Mouse (Mus musculus) adipocyte (in vitro differentiated cells): ENCODE measurements around the gene Ubtd2.
A peak's percentile ranks its signal among the peaks of the same experiment; 100 is the strongest.

ENCODE experiments used
- DNase-seq: peaks from one replicate; pipeline ENCODE4 v3.0.0-alpha.2; 2016; ENCODE audit warnings: low spot score

The Ubtd2 gene

DNA sequence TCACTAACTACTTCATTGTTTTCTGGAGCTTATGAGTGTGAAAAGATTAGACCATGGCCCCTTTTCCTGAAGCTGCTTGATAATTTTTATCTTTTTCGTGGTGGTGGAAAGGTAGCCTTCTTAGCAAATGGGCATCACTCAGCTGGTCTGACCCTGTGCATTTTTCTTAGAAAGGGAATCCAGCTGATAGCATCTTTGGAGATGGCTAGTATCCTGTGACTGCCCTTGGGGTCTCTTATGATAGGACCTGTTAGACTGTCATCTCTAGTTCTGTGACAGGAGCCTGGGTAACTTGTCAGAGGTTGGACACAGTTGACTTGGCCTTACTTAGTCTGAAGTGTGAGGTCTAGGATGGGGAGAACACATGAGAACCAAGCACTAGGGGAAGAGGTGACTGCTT lies 64.2 kb downstream of the Ubtd2 start:
- no peak for DNase-seq

DNA sequence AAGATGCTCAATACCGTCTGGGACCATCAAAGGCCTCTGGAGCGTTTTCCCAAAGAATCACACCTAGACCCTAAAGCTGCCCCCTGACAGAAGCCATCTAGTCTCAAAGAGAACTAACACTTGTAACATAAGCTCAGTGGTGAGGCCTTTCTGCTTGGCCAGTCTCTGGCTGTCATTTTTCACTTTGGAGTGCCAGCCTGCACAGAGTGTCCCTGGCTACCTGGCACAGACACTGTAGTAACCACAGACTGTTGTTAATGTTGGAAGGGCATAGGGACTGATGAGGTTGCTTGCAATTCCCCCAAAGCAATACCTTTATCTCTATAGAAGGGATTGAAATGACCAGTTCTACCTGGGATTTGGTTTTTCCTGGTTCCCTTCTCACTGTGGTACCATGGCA lies 66.1 kb downstream of the Ubtd2 start:
- no peak for DNase-seq

DNA sequence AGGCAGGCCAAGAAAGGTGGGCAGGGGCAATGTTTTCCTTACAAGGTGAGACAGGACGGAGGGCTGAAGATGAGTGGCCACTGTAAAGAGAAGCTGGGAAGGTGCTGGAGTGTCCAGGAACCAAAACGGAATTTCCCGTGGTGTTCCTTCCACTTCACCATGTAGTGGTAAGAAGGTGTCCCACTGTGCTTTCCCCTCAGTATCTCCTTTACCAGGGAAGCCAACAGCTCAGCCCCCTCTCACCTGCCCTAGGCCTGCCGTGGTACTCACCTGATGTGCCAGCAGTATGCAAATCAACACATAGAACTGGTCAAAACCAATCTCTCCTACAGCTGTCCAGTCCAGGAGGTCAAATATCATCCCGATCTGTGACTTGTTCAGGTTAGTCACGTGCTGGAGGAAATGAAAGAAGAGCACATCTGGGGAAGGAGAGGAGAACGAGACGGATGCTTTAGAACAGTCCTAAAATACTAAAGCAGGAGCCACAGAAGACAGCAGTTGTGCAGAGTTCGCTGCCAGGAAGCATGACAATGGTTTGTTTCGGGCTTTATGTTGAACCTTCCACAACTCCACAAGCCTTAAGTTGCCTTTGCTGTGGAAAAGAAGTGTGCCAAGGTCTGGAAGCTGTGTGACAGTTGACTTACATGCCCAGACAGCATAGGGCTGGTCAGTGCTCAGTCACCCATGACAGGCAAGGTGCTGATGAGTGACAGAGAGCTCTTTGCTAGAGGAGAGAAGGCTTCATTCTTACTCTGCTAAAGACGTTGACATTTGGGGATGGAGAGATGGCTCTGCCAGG lies 69.2 kb downstream of the Ubtd2 start:
- DNase-seq = no peak

DNA sequence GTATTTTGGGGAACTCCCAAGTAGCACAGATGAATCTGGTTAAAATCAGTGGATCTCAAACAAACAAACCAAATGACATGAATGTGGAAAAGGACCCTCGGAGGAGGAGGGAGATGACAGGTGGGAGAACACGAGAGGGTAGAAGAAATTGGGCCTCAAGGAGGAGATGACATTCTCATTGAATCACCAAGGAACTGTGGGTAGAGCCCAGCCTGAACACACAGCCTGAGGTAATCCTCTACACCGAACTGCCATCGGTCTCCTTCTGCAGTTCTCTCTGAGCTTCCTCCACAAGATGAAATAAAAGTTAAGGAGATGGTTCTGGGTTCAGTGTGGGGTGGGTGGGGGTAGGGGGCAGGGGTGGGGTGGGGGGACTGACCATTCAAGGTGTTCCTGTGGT lies 71.8 kb downstream of the Ubtd2 start:
- DNase-seq = no peak

DNA sequence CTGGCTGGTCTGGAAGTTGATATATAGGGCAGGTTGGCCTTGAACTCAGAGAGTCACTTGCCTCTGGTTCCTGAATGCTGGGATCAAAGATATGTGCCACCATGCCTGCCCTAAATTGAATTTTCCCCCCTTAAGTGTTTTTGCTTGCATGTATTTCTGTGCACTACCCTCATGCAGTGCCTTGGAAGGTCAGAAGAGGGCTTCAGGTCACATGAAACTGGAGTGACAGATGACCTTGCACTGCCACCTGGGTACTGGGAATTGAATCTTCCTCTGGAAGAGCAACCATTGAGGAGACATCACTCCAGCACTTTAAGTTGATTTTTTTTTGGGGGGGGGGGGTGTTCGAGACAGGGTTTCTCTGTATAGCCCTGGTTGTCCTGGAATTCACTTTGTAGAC lies 75.0 kb downstream of the Ubtd2 start:
- no peak for DNase-seq

DNA sequence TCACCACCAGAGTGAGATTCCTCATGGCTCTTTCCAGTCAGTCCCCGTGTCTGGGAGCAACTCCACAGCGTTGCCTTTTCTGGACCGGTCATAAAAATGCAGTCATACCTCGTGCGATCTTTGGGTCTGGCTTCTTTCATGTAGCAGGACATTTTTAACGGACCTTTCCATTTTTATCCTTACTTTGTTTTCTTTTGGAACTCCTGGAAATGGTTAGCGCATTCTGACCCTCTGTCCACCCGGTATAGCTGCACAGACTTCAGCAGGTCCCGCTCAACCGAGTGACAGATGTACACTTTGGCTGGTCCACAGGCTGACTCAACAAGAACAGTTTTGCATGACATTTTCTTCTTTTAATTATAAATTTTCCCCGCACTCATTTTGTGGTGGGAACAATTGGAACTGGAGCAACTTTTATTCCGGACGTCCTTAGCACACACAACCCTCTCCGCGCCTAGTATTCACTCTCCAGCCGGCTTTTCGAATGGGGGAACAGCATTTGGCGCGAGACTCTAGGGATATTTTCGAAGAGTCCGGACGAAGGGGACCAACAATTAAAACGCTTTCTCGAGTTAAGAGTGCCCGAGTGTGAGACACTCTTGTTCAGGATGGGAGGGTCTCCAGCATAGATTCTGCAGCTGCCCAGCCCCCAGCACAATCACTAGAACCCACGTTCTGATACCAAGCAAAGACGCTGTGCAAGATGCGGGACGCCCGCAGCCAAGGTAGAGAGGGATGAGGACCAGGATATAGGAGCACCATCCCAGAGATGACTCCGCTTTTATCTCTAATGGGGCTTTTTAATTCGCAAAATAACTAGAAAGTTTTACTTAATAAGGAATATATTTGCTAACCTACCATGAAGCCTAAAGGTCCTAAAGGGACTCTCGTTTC lies 76.9 kb downstream of the Ubtd2 start, which contains the start of gene Efcab9:
Gene Efcab9, minus strand, starts transcription at position 211 of the 894 bp plus-strand sequence.
- DNase-seq = no peak

DNA sequence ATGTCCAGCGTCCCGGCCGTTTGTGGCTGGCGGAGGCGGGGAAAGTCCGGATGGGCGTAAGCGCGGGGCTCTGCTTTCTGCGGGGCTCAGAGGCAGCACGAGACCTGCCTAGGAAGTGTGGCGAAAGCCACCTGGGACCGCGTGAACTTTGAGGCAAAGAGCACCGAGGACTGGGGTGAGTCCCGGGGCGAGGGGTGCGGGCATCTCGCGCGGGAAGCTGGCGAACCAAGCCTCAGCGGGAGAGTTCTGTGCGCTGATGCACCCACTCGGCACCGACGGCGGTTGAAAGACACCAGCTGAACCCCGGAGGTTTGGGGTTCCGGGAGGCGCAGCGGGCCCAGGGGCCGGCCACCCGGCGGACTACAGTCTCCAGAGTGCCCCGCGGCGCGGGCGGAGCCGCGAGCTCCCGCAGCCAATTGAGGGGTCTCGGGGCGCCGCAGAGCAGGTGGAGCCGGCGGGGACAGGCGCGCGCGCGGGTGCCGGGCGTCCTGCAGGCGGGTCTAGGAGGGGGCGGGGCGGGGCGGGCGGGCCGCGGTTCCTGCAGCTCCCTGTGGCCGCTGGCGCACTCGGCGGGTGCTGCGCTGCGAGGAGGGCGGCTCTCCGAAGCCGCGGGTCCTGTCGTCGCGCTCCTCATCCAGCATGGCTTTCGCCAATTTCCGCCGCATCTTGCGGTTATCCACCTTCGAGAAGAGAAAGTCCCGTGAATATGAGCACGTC lies 77.8 kb downstream of the Ubtd2 start, which contains the start of gene Stk10:
Gene Stk10, plus strand, starts transcription at position 541 of the 717 bp plus-strand sequence.
- DNase-seq = peak; percentile 73

DNA sequence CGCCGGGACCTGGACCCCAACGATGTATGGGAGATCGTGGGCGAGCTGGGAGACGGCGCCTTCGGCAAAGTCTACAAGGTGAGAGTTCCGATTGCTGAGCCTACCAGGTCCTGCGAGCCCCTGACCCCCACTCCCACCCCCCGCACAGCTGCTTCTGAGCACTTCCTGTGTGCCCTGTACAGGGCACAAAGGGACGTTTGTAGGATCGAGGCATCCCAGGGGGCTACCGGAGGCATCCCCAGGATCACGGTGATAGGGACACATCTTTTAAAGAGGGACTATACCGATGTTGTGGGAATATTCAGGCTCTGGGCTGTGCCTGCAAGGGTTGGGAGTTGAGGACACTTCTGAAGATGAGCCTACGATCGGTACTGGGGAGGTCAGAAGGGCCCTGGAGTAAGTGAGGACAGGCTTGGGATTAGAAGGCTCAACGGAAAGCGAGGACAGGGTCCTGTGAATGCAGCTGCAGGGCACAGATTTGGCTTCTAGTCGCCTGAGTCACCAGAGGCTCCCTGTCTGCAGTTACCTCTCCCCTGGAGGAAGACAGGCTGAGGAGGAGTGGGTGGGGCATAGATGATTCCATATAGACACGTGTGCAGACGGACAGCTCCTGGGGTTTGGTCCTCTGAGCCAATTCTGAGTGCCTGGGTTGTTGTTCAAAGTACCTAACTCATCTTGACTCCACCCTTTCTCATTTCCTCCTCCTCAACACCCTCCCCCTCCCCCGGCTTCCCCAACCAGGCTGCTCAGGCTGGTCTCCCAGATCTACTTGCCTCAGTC lies 78.5 kb downstream of the Ubtd2 start:
- DNase-seq = peak; percentile 66

DNA sequence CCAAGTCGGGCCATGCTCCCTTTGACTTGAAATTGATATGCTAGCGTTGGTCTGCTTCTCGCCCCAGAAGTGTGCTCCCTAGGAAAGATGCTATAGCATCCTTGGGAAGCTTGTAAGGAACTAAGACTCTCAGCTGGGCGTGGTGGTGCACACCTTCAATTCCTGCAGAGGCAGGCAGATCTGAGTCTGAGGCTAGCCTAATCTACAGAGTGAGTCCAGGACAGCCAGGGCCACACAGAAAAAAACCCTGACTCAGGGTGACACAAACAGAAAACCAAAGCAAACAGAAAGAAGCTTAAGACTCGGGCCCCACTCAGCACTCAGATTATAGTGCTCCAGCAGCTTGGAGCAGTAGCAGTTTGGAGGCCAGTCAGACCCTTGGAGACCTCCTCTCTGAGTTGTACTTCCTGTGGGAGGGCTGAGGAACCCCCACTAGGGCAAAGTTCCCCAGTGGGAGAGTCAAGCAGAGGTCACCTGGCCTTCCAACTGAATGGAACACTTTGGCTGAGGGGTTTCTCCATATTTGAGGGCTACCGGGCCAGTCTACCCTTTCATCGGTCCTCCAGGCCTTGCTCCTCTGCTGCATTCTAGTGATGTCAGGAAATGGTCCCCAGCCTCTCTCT lies 79.4 kb downstream of the Ubtd2 start:
- DNase-seq = no peak

DNA sequence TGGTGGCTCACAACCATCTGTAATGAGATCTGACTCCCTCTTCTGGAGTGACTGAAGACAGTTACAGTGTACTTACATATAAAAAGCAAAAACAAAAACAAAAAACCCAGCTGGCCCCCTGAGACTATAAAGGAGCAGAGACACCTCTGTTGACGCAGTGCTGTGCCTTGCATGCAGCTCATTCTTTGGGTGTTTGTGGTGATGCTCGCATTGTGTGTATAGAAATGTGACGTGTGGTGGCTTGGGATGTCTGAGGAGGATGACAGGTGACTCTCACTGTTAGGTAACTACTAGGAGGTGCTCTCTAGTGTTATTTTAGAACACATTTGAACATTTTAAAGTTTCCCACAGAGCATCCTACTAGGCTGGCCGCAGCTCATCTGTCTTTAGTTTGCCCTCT lies 80.5 kb downstream of the Ubtd2 start:
- no peak for DNase-seq

DNA sequence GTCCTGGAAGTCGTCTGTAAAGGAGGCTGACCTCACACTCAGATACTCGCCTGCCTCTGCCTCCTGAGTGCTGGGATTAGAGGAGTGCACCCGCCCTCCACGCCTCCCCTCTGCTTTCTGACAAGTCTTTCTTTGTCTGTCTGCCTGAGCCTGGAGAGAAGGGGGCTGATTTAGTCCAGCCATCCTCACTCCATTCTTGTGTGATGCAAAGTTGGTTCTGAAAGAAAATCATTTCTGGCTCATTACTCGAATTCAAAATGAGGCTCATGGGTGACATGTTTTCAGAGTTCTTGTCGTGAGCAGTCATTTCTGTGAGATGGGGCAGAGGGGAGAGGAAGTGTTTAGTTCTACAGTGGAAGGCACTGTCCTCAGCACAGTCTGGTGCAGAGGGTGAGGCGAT lies 81.8 kb downstream of the Ubtd2 start:
- no peak for DNase-seq

DNA sequence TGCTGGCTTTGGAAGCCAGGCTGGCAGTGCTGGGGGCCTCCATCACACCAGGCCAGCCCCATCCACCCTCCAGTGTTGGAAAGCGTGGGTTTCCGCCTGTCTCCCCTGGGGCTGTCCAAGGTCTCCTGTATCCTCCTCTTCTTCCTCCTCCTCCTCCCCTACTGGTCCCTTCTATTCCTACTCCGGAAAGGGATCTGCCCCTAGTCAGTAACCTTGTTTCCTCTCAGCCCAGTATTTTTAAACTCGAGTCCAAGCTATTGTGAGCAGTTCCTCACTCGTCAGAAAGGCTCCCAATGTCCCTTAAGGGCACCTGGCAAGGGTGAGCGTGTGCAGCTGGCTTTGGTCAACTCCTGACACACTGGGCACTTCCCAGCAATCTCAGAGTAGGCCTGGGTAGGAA lies 83.3 kb downstream of the Ubtd2 start:
- peak; percentile 52 for DNase-seq

DNA sequence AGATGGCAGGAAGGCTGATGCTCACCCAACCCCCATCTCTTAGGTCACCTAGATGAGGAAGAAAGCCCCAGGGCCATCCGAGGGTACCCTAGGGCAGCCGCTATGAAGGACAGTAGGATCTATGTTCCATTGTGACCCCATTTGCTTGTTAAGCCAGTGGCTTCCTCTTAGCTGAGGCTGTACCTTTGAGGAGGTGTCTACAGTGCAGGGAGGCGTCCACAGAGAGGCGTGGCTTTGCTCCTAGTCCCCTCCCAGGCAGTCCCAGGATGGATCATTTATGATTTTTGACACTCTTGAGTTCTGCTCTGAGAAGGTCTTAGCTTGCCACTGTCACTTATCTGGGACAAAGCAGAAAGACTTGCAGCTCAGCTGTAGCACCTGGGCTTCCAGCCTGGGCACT lies 83.7 kb downstream of the Ubtd2 start:
- no peak for DNase-seq

DNA sequence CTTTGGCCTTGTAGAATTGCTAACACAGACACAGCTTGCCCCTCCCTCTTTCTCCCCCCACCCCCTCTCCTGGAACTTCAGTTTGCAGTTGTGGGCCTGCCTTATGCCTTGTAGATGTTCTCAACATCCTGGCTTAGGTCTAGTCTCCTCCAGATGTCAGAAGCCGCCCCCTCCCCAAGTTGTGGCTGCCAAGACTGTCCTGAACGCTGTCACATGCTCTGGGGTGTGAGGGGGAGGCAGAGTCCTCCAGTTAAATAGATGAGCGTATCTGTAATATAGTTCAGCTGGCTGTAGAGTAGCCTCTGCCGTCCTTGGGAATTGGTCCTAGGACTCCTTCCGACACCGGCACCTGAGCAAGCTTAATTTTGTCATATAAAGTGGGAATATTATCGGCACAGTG lies 84.5 kb downstream of the Ubtd2 start:
- DNase-seq = no peak

DNA sequence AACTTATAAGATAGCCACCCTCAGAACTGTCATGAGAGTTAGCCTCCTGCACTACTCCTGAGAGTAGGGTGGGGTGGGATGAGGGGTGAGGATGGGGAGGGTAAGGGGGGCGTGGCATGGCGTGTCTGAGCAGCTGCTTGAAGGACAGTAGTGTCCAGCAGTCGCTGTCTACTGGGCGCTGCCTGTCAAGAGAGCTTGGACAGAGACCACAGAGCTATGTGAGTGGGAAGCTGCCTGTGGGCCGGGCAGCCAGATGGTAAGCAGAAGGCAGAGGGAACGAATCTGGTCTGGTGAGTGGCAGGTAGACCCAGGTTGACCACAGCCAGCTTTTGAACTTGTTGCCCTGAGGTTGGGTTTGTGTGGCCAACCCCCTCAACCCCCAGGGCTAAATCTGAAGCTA lies 85.3 kb downstream of the Ubtd2 start:
- no peak for DNase-seq

DNA sequence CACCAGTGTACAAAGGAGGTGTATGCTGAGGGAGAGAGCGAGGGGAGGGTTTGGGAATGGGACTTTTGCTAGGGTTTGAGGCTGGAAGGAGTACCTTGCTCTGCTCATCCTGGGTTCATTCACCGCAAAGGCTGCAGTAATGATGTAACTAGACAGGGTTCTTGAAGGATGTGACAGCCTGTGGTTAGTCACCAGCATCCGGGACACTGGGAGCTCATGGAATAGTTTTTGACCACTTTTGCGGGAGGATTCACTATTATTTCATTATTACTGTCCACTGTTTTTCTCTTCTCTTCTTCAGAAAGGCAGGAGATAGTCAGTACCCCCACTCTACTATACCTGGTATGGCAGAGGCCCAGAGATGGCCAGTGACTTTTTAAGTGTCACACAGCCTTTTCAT lies 87.0 kb downstream of the Ubtd2 start:
- DNase-seq = no peak

DNA sequence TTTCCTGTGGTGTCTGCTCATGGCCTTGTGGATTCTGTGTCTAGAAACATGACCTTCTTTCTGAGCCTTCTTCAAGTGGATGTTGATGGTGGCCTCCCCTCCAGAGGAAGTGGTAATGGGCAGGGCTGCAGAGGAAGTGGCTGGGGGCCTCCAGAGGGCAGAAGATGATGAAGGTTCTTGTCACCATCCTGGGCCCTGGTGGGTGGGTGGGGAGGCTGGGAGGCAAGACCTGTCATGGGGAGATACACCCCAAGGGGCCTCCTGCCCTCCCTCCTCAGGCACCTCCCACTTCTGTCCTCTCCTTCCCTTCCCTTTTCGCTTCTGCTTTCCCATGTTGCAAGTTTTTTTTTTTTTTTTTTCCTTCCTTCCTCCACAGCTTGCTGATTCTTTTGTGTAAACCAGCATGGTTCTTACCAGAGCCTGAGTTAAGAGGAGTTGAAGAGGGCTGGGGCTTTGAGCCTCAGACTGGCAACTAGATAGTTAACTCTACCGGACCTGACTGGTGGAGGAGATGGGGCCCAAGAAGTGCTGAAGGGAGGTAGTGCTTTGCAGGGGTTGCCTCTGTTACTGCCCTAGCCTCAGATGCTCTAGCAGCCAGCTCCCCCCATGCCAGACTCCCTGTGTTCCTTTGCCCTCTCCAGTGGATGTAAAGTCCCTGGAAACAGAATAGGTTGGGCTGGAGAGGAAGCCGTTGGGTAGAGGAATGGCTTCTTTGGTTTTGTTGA lies 87.7 kb downstream of the Ubtd2 start:
- DNase-seq = no peak

DNA sequence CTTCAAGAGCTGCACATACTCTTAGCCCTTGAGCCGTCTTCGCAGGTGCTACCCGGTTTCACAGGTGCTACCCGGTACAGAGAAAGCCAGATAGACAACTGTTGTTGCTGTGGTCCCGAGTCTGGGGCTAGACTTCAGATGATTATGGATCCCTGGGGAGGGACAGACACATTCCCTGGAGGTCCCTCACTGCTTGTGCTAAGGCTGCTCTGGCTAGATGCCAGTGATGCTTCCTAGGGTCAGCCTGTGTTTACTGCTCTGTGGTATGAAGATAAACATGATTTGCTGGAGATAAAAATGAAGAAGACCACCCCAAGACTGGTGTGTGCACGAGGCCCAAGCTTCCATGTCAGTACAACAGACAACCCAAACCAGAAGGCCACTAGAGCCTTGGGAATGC lies 88.9 kb downstream of the Ubtd2 start:
- no peak for DNase-seq

DNA sequence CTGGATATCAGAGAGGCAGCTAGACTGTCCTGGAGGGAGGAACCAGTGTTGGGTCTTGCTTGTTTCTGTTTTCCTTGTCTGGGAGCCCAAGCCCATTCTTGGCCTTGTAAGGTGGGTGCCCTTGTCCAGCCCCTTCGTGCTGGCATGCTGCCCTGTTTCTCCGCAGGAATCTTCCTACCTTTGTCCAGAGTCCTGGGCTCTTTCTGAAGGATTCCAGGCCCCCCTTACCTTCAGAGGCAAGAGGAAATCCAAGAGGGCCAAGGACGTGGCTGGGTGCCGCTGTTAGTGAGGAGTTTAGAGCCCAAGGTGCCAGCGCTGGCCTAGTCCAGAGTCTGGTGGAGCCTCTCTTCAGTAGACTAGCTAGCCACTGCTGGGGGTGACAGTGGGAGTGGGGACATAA lies 89.3 kb downstream of the Ubtd2 start:
- no peak for DNase-seq

DNA sequence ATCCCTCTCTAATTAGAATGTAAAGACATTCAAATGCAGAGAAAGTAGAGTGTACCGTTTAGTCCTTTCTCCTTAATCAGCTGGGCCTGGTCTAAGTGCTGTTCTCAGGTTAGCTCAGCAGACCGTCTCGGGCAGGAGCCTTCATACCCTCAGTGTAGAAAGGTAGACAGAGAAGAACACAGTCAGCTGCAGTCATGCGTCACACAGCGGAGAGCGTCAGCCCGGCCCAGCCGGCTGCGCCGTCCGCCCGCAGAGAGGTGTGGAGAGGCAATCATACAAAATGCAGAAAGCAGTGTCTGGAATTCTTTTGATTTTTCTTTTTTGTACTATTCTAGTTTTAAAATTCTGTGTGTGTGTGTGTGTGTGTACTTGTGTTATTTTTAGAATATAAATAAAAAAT lies 90.4 kb downstream of the Ubtd2 start:
- no peak for DNase-seq

DNA sequence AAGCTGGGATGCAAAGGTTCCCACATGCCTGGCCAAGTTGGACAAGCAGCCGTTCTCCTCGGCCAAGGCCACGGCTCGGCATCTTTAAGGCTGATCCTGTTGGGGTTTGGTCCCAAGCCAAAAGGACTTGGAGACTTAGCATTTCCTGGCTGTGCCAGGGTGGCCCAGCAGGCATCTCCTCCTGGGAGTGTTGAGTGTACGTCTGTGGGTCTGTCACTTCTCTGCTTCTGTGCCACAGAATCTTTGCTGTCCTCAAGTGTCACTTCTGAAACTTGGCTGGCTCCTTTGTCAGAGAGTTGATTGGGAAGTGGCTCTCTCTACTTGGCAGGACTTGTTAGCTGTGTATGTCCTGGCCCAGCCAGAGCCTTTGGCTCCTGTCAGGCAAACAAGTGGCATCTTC lies 91.3 kb downstream of the Ubtd2 start:
- DNase-seq = peak; percentile 72
